Mouse (Mus musculus) small intestine, adult 2 months (tissue): ENCODE measurements around the gene Map4k2.

Experiments
- CTCF ChIP-seq: fragments of 200-500 bp; IDR thresholded peaks from 2 replicates; pipeline ENCODE4 v1.5.1; 2012; ENCODE audit warnings: low read depth, mild to moderate bottlenecking, control low read depth, inconsistent platforms, low read length, moderate library complexity, mixed read lengths; ENCODE audit not compliant: insufficient replicate concordance, insufficient read length; ENCODE audit errors: extremely low read depth
- POLR2A ChIP-seq: fragments of 200-500 bp; IDR thresholded peaks from 2 replicates; pipeline ENCODE4 v1.6.1; 2012; ENCODE audit warnings: low read depth, mild to moderate bottlenecking, control low read depth, inconsistent platforms, low read length, moderate library complexity

DNA sequence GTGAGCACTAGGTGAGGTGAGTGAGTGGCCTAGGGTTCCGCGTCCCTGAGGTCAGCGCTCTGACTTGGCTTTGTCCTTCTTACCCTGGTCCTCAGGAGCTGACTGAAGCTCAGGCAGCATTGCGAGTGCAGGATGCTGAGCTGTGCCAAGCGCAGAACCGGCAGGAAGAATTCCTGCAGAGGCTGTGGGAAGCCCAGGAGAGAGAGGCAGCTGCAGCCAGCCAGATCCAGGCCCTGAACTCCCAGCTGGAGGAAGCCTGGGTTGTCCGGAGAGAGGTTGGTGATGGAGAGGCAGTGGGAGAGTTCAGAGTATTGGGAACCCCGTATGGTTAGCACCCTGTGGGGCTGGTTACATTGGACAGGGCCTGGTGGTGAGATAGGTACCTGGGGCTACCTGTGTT, 27.1 kb upstream of the Map4k2 start:
- no peak for TF ChIP-seq CTCF
- TF ChIP-seq POLR2A: no peak
